Mouse (Mus musculus) granulocyte monocyte progenitor cell, adult 5-6 weeks (primary cell): Measurements from ENCODE around the gene Ccnq. TPM values are rescaled to one million over a fixed set of nuclear protein-coding genes. Genes with fewer than 3 reads are reported as not detected.
"Not testable (repeated sequence)": the region's sequence is repeated elsewhere in the genome, so short reads cannot be mapped to it uniquely, and the experiment has no call there.

Experiments used
- ATAC-seq: replicated peaks from 2 replicates; pipeline ENCODE4 v1.8.0; 2016; ENCODE audit warnings: mild to moderate bottlenecking, moderate TSS enrichment, inconsistent platforms; ENCODE audit not compliant: poor library complexity, severe bottlenecking
- total RNA-seq, 2 experiments: library from RNA; stranded (forward) in 1 of 2; stranded (reverse) in 1 of 2; fragments of 200-712, 200-1000 nt in 1 of 2; fragments of >200 nt in 1 of 2; fragmentation: Nextera tagmentation in 1 of 2; gene quantifications; 2 replicates each; pipeline ENCODE4 v1.2.3; 2014 to 2017

The Ccnq gene
- total RNA-seq, 2 experiments from 2014 or later = 22.9 to 24.1 TPM

GRCm38 (mm10) chr11:78764304-78764703 is 12.8 kb upstream of the Ccnq start:
- ATAC-seq = no peak

GRCm38 (mm10) chr11:78762201-78762600 is 10.7 kb upstream of the Ccnq start:
- no peak for ATAC-seq

- ATAC-seq = no peak
These were observed 9.6 kb upstream of the Ccnq start for GRCm38 (mm10) chr11:78761086-78761485.

- no peak for ATAC-seq
These were observed 3.8 kb upstream of the Ccnq start for GRCm38 (mm10) chr11:78755299-78755698.

- not testable (repeated sequence) for ATAC-seq
These were observed 2.6 kb upstream of the Ccnq start for GRCm38 (mm10) chr11:78754177-78754576.

GRCm38 (mm10) chr11:78753183-78753582 is 1.7 kb upstream of the Ccnq start:
- ATAC-seq = no peak

GRCm38 (mm10) chr11:78751843-78752203 is 294 bp upstream of the Ccnq start:
- no peak for ATAC-seq

- no peak for ATAC-seq
These were observed 5.3 kb downstream of the Ccnq start for GRCm38 (mm10) chr11:78746264-78746663.

- ATAC-seq = no peak
These were observed 6.1 kb downstream of the Ccnq start for GRCm38 (mm10) chr11:78745475-78745874.

- ATAC-seq = no peak
These were observed 9.1 kb downstream of the Ccnq start for GRCm38 (mm10) chr11:78742461-78742860.

- ATAC-seq = no peak
These were observed 9.6 kb downstream of the Ccnq start for GRCm38 (mm10) chr11:78741958-78742357.

- ATAC-seq = no peak
These were observed 12.2 kb downstream of the Ccnq start for GRCm38 (mm10) chr11:78739361-78739760.

GRCm38 (mm10) chr11:78736877-78737408 is 14.6 kb downstream of the Ccnq start:
- ATAC-seq = no peak

GRCm38 (mm10) chr11:78735168-78735567 is 16.4 kb downstream of the Ccnq start:
- peak; percentile 88 for ATAC-seq

- ATAC-seq = no peak
These were observed 18.9 kb downstream of the Ccnq start for GRCm38 (mm10) chr11:78732619-78733018.

GRCm38 (mm10) chr11:78730902-78731301 is 20.6 kb downstream of the Ccnq start:
- ATAC-seq = 0 out of 2 replicates have a peak, but pooled peaks have one; percentile 35

- ATAC-seq = no peak
These were observed 23.5 kb downstream of the Ccnq start for GRCm38 (mm10) chr11:78728041-78728440.

GRCm38 (mm10) chr11:78726366-78726765 is 25.2 kb downstream of the Ccnq start:
- ATAC-seq = no peak

GRCm38 (mm10) chr11:78724792-78725191 is 26.7 kb downstream of the Ccnq start:
- ATAC-seq = no peak

GRCm38 (mm10) chr11:78721419-78721818 is 30.1 kb downstream of the Ccnq start:
- no peak for ATAC-seq

GRCm38 (mm10) chr11:78717655-78718054 is 33.9 kb downstream of the Ccnq start:
- ATAC-seq = no peak

GRCm38 (mm10) chr11:78708642-78709041 is 42.9 kb downstream of the Ccnq start:
- ATAC-seq = no peak

- ATAC-seq = no peak
These were observed 45.5 kb downstream of the Ccnq start for GRCm38 (mm10) chr11:78706026-78706425.
